Mouse (Mus musculus) B cell, adult 2 months (primary cell): ENCODE measurements around the gene Haus5.

Experiments used
- DNase-seq, 2 experiments: peaks; one replicate each; pipeline ENCODE4 v3.0.0; 2022

Gene Haus5

DNA sequence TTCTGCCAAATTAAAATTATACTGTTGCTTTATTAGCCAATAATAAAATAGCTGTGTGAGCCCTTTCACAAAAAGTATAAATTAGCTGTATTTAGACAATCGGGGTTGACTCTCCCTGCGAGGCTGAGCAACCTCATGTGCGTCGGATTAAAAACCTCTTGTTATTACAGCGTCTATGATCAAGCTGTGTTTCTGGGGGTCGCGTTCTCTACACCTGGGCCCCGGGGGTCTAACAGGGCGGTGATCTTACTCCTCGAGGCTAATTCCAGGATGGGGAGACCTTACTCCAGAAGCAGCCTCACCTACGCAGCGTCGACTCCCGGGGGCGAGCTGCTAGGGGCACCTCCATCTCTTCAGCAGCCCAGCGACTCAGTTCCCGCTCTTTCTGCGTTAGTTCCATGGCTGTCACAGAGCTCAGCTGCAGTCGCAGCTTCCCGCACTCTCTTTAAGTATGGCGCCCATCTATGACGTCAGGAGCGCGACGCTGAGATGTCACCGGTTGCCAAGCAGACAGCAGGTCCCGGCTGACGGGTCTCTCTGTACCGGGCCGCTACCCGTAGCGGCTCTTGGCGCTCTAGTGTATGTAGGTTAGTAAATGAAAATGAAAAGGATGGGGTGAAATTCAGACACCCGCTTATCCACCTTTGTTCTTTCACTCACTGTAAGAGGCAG is at the start of gene Haus5:
TSS of gene Haus5 (minus strand) at position 466 of the 672 bp plus-strand sequence.
- DNase-seq, result peak; percentile 96 to 97

GRCm38 (mm10) chr7:30711942-30712341 is 47.1 kb upstream of the Haus5 start, which contains the start of gene Atp4a:
Gene Atp4a (plus strand): TSS chr7:30712209.
- DNase-seq, result no peak

GRCm38 (mm10) chr7:30707441-30707840 is 42.6 kb upstream of the Haus5 start:
- DNase-seq, result no peak

DNA sequence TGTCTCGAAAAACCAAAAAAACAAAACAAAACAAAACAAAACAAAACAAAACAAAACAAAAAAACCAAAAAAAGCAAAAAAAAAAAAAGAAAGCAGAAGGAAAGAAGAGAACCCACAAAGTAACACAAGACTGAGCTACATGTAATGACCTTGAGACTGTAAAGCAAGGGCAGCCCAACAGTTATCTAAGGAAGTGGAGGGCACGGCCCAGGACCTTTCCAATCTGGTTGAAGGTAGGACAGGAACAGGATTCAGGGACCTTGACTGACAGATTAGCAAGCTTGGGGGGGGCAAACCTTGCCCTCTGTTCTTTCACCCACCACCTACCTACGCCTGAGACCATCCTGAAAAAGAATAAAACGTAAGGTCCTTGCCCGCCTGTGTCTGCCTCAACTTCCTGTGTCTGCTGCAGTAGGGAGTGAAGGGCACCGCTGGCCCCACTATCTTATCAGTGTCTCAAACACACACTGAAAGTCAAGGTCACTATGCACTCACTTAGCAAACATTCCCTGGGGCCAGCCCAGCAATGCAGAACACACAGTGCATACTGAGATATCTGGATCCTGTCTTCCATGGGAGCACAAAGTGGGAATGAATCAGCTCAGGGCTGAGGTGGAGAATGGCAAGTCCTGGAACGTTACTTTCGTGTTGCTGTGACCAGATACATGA is 41.6 kb upstream of the Haus5 start:
- no peak for DNase-seq

DNA sequence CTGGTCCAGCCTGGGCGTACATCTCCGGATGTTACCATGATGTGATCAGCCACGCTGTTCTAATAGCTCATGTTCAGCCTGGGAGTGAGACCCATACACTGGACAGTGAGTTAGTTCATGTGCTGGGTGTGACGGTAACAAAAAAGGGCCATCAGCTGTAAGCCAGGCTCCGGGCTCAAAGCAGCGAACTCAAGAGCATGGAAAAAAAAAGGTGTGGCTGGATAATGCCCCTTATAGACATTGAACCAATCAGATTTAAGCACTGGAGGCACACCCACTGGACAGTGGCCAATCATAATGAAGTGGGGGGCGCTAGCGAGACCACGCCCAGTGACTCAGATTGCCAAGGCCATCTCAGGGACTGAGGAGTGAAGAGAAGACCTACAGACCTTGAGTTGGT is 33.8 kb upstream of the Haus5 start, which contains the start of gene 2200002J24Rik:
TSS of gene 2200002J24Rik (plus strand) at position 338 of the 400 bp plus-strand sequence.
- DNase-seq, result peak in 1 of 2 experiments; percentile 5

DNA sequence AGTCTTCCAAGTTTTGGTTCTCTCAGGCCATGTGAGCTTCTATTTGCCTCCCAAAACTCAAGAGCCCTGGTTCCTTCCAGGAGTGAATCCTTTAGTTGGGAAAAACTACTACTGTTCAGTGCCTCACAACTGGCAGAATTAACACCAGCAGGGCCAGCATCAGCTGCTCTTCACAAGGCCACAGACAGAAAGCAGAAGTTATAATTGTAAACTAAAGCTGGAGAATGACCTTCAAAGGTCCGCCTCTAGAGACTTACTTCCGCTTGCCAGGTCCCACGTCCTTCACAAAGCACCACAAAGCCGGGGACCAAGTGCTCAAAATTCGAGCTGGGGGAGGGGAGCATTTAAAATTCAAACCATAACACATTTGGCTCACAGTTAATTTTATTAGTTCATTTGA is 33.3 kb upstream of the Haus5 start:
- DNase-seq, result peak; percentile 53 to 56

DNA sequence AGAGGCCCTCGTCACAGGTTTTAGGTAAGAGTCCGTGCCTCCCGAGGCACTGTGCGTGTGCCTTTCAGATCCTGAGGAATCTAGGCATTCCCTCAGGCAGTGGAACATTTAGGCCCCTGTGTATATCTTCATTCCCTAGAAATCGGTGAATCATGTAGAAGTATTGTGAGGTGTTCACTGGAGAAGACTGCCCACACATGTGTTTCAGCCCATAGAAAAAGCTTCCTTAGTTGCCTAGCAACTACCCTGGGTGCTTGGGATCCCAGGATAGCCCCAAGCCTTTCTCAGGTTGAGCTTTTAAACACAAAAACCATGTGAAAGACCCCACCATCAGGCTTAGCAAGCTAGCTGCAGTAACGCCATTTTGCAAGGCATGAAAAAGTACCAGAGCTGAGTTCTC is 23.5 kb upstream of the Haus5 start:
- DNase-seq, result no peak

GRCm38 (mm10) chr7:30683425-30683824 is 18.6 kb upstream of the Haus5 start:
- DNase-seq, result no peak

DNA sequence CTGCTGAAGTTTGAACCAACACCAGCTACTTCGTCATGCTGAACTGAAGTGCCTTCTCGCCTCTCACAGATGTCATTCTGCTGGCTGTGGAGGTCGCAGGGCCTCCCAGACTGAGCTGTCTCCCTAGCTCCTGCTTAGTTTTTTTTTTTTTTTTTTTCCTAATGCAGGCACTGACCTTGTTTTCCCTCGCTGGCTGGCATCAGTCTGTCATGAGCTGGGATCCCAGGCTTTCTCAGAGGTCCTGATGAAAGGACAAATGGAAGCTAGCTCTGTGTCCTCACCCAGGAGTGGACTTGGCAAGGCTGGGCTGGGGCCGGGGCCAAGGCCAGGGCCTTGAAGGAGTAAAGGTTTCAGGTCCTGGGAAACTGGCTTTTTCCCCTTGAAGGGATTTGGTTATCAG is 17.1 kb upstream of the Haus5 start:
- DNase-seq, result no peak

GRCm38 (mm10) chr7:30678263-30678975 is 13.6 kb upstream of the Haus5 start:
- DNase-seq, result no peak

DNA sequence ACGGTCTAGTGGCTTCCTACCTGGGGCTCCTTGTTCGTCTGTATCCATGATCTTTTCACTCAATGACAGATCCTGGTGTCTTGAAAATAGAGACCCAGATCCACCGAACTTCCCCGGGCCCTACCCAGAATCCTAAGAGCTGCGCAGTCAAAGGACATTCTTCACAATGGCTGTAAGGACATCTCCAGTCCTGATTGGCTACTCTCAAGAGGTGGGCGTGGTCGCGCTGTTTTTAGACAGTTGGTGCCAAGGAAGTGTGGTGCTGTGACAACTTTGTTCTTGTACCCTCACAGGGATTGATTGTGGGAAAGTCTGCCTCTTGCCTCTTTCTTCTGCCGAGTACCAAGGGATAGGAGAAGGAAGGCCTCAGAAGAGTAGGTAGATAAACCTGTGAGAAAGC is 6.7 kb upstream of the Haus5 start, which contains the start of gene Pmis2:
TSS of gene Pmis2 (minus strand) at position 126 of the 400 bp plus-strand sequence.
- DNase-seq, result no peak

GRCm38 (mm10) chr7:30669229-30669628 is 4.4 kb upstream of the Haus5 start:
- DNase-seq, result peak; percentile 24 to 34

DNA sequence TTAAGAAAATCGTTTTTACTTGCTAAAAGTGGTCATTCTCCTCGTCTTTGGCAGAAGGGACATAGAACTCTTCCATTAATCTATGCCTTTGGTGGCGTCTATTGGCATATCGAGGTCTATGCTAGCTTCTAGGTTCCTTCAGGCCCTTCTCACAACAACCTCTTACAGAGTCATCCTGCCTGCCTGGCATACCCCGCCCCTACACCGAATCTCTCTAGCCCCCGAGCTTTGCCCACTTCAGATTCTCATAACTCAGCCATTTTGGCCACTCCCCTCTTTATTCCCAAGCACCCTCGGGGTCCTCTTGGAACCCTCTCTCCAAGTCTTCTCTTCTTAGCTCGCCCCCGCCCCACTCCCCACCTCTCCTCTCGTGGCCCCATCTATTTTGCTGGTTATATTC is 527 bp upstream of the Haus5 start:
- DNase-seq, result peak; percentile 24 to 29

DNA sequence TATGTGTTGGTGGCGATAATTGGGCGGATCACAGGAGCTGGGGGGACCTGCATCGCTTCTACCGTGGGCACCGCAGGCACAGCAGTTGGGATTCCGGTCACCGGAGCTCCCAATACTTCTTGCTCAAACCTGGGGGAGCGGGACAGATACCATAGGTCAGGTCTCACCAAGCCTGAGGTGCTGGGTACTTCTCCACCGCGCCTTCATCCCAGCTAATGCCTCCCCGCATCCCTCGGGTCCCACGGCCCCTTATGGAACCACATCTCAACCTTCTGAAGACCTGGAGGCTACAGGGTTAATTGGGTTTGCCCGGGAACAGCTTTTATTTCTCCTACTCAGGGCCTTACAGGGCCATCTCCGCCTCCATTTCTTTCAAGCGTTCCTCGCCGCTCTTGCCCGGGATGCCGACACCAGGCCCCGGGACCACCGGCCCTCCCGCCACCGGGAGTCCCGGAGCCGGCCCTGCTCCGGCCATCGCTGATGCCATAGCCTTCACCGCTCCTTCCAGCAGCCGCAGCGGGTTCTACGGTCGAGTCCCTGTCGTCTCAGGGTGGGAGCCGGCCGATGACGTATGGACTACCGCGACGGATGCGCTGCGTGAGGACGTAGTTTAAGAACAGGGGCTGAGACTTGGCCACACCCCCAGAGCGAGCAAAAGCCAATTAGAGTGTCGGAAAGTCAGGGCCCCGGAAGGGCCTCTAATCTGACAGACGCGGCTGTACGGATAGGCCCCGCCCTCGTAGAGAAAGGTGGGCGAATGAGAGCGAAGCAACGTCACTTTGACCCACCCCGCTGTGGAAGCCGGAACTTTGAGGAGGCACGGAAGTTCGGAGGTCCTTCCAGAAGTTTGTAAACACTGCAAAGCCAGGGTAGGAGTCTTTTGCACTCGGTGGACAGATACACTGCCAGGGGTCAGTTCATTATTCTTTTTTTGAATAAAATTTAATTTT is 14.9 kb downstream of the Haus5 start, which contains the start of gene Rbm42:
TSS of gene Rbm42 (minus strand) at position 727 of the 950 bp plus-strand sequence.
- peak; percentile 96 to 98 for DNase-seq

DNA sequence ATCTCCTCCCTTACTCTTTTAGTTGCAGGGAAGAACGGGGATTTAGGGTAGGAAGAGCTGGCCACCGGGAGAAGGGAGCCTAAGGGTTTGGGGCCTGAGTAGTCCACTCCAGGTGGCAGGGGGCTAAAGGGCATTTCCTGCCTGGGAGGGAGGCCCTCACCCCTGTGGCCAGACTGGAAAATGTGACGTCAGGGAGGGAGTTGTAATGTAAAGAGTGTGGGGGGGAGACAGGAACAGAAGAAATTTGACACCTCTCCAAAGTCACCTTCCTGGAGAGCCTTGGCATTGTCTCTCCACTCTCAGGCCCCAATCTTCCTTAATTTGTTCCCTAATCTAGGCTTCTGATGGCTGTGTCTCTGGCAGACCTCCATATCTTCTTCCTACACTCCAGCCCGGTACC is 25.7 kb downstream of the Haus5 start:
- DNase-seq, result no peak

GRCm38 (mm10) chr7:30636395-30636794 is 28.4 kb downstream of the Haus5 start:
- DNase-seq, result no peak

GRCm38 (mm10) chr7:30635752-30636151 is 29.0 kb downstream of the Haus5 start, which contains the start of gene Etv2:
Gene Etv2 (minus strand): TSS chr7:30635852.
- no peak for DNase-seq

DNA sequence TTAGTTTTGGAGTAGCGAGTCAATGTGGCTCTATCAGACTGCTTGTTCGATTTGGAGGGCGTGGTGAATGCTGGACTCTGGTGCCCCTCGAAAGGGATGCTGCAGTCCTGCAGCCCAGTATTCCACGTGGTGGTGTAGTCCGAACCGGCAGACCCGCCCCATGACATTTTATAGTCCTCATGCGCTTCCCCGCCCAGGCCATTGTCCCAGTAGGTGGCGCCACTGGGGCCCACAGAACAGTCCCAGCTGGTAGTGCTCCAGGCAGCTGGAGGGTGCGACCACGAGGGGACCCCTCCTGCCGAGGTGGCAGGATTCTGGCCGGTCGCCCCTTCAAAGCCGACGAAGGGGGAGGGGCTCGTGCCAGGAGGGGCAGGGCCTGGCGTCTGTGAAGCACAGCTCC is 30.2 kb downstream of the Haus5 start:
- peak; percentile 81 to 83 for DNase-seq

DNA sequence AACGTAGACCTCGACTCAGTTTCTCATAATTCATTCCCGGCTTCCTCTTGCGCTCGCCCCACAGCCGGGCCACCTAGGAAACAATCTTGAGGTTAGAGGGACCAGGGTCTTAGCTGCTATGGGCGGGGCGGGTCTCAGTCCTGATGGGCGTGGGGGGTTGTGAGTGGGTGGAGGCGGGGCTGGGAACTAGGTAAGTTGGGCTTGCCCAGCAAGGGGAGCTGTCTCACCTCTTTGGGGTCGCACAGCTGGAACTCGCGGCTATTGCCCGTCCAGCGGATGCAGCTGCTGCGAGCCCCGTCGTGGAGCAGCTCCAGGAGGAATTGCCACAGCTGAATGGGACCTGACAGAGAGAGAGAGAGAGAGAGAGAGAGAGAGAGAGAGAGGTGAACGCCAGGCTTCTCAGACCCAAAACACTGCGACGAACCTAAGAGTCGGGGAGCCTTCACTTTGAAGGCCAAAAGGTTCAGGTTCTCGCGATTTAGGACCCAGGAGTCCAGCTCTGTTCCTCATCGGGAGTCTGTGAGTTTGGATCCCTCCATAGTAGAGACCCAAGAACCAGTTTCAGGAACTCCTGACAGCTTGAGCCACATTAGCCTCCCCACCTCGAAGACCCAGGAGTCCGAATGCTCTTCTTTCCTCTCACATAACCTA is 30.9 kb downstream of the Haus5 start:
- DNase-seq, result no peak

- no peak for DNase-seq
Observed at GRCm38 (mm10) chr7:30629013-30629412, 35.8 kb downstream of the Haus5 start.

- DNase-seq, result no peak
Observed at GRCm38 (mm10) chr7:30626647-30627046, 38.1 kb downstream of the Haus5 start.
